14 mouse cellular contexts compared by ENCODE assay signal in genomic region chr12:80065049-80065448, GRCm38 (mm10). TPM values are rescaled to one million over a fixed set of nuclear protein-coding genes. Genes with fewer than 3 reads are reported as not detected.
DNase-seq lines count a peak whose midpoint lies in the region; ATAC-seq and TF ChIP-seq lines count a peak whose summit lies in the region.
"Had no signal": no experiment of that assay in that cellular context is flagged by ENCODE, and none has a peak within 500 bp of the region (broad histone marks: within the 10 kb centered on the region; RNA-seq: fewer than 3 reads in every experiment).

No protein-coding gene starts in this region.

- DNase-seq in heart, embryonic 10.5 days (ENCODE audit: low spot score): no peak
- DNase-seq in heart, postnatal 4 days: no peak
- peak; percentile 15 for DNase-seq in forebrain, embryonic 11.5 days (ENCODE audit: low spot score)
- DNase-seq in midbrain, postnatal 0 days (ENCODE audit: low spot score): no peak
- DNase-seq in left cerebral cortex, adult 11 months (ENCODE audit: low spot score): no peak
- no peak for DNase-seq in adrenal gland, postnatal 14 days
- DNase-seq: adrenal gland, postnatal 36 days; heart, adult 2 months; liver, embryonic 13.5 days; right cerebral cortex, postnatal 4 days had no signal

- 78% methylated on average over 8 of the region's 8 CpGs for WGBS in heart, embryonic 10.5 days
- 81% methylated on average over 8 of the region's 8 CpGs for WGBS in forebrain, embryonic 11.5 days
- WGBS in hindbrain, embryonic 16.5 days: 64% methylated on average over 8 of the region's 8 CpGs
- 72% methylated on average over 8 of the region's 8 CpGs for WGBS in midbrain, postnatal 0 days
- 62% methylated on average over 8 of the region's 8 CpGs for WGBS in intestine, embryonic 15.5 days

- H3K9me3 ChIP-seq in heart, embryonic 10.5 days: no peaks in the 10 kb centered on the region
- H3K9me3 ChIP-seq in forebrain, embryonic 11.5 days (ENCODE audit: control insufficient read depth, low read length): no peaks in the 10 kb centered on the region
- no peaks in the 10 kb centered on the region for H3K9me3 ChIP-seq in hindbrain, embryonic 16.5 days (ENCODE audit: control insufficient read depth, low read length)
- no peaks in the 10 kb centered on the region for H3K9me3 ChIP-seq in midbrain, postnatal 0 days (ENCODE audit: low read length)
- H3K9me3 ChIP-seq in intestine, embryonic 15.5 days: no peaks in the 10 kb centered on the region
- H3K9me3 ChIP-seq: embryonic facial prominence, embryonic 15.5 days; liver, embryonic 13.5 days; megakaryocyte, embryonic 14.5 days had no signal

- H3K36me3 ChIP-seq in heart, embryonic 10.5 days: no peaks in the 10 kb centered on the region
- H3K36me3 ChIP-seq in forebrain, embryonic 11.5 days (ENCODE audit: control insufficient read depth, insufficient read depth, low read length): no peaks in the 10 kb centered on the region
- no peaks in the 10 kb centered on the region for H3K36me3 ChIP-seq in hindbrain, embryonic 16.5 days (ENCODE audit: control insufficient read depth, insufficient read depth, low read length)
- no peaks in the 10 kb centered on the region for H3K36me3 ChIP-seq in midbrain, postnatal 0 days (ENCODE audit: insufficient read depth, low read length)
- no peaks in the 10 kb centered on the region for H3K36me3 ChIP-seq in intestine, embryonic 15.5 days
- H3K36me3 ChIP-seq: embryonic facial prominence, embryonic 15.5 days; liver, embryonic 13.5 days had no signal

- H3K4me1 ChIP-seq in heart, embryonic 10.5 days: peaks cover 54% of the 10 kb centered on the region
- H3K4me1 ChIP-seq in forebrain, embryonic 11.5 days (replicated peaks; ENCODE audit: control insufficient read depth, insufficient read depth, low read length): peaks cover 45% of the 10 kb centered on the region
- peaks cover 26% of the 10 kb centered on the region for H3K4me1 ChIP-seq in hindbrain, embryonic 16.5 days (ENCODE audit: control insufficient read depth, insufficient read depth, low read depth, low read length)
- H3K4me1 ChIP-seq in midbrain, postnatal 0 days (ENCODE audit: insufficient read depth, low read length): peaks cover 27% of the 10 kb centered on the region
- H3K4me1 ChIP-seq in intestine, embryonic 15.5 days (replicated peaks): peaks cover 28% of the 10 kb centered on the region

- no peak overlapping the region for H3K4me3 ChIP-seq in heart, embryonic 10.5 days
- H3K4me3 ChIP-seq in forebrain, embryonic 11.5 days (ENCODE audit: low read depth, low read length): no peak overlapping the region
- H3K4me3 ChIP-seq in hindbrain, embryonic 16.5 days (ENCODE audit: low read length): no peak overlapping the region
- H3K4me3 ChIP-seq in midbrain, postnatal 0 days (ENCODE audit: low read depth, low read length): no peak overlapping the region
- no peak overlapping the region for H3K4me3 ChIP-seq in intestine, embryonic 15.5 days (replicated peaks)
- H3K4me3 ChIP-seq: embryonic facial prominence, embryonic 15.5 days; heart, adult 2 months; liver, embryonic 13.5 days; megakaryocyte, embryonic 14.5 days had no signal

- no peak overlapping the region for H3K9ac ChIP-seq in forebrain, embryonic 11.5 days (ENCODE audit: low read length)
- H3K9ac ChIP-seq in hindbrain, embryonic 16.5 days (ENCODE audit: low read depth, low read length): no peak overlapping the region
- no peak overlapping the region for H3K9ac ChIP-seq in midbrain, postnatal 0 days (replicated peaks; ENCODE audit: low read length, poor library complexity, severe bottlenecking)
- H3K9ac ChIP-seq in intestine, embryonic 15.5 days: no peak overlapping the region
- H3K9ac ChIP-seq: embryonic facial prominence, embryonic 15.5 days; liver, embryonic 13.5 days had no signal

- 0 out of 2 replicates have a peak overlapping the region, but pooled peaks have one; percentile 44 for H3K27ac ChIP-seq in heart, embryonic 10.5 days
- H3K27ac ChIP-seq in forebrain, embryonic 11.5 days (ENCODE audit: low read depth, low read length): 0 out of 2 replicates have a peak overlapping the region, but pooled peaks have one; percentile 2
- H3K27ac ChIP-seq in hindbrain, embryonic 16.5 days (ENCODE audit: low read depth, low read length): peak overlapping the region; percentile 68
- H3K27ac ChIP-seq in midbrain, postnatal 0 days (ENCODE audit: low read depth, low read length): peak overlapping the region; percentile 38; the same call in 1 of the 2 replicates
- no peak overlapping the region for H3K27ac ChIP-seq in intestine, embryonic 15.5 days
- H3K27ac ChIP-seq: embryonic facial prominence, embryonic 15.5 days; heart, adult 2 months; liver, embryonic 13.5 days had no signal

- no peak overlapping the region for H3K4me2 ChIP-seq in forebrain, embryonic 11.5 days (ENCODE audit: low read depth, low read length, severe bottlenecking)
- no peak overlapping the region for H3K4me2 ChIP-seq in hindbrain, embryonic 16.5 days (ENCODE audit: low read length)
- H3K4me2 ChIP-seq in midbrain, postnatal 0 days (ENCODE audit: low read depth, low read length, poor library complexity, severe bottlenecking): no peak overlapping the region
- H3K4me2 ChIP-seq in intestine, embryonic 15.5 days (replicated peaks): no peak overlapping the region
- H3K4me2 ChIP-seq: embryonic facial prominence, embryonic 15.5 days; liver, embryonic 13.5 days had no signal

- TF ChIP-seq CTCF in midbrain, postnatal 0 days (IDR thresholded peaks at IDR 0.05): no peak

- peaks cover 6% of the 10 kb centered on the region; the same call in 1 of the 2 replicates for H3K27me3 ChIP-seq in heart, embryonic 10.5 days (ENCODE audit: insufficient read depth, poor library complexity, severe bottlenecking)
- no peaks in the 10 kb centered on the region for H3K27me3 ChIP-seq in forebrain, embryonic 11.5 days (ENCODE audit: control insufficient read depth, insufficient read depth, low read length)
- no peaks in the 10 kb centered on the region for H3K27me3 ChIP-seq in hindbrain, embryonic 16.5 days (replicated peaks; ENCODE audit: control insufficient read depth, insufficient read depth, low read length)
- H3K27me3 ChIP-seq in midbrain, postnatal 0 days (ENCODE audit: insufficient read depth, low read length): no peaks in the 10 kb centered on the region
- H3K27me3 ChIP-seq in intestine, embryonic 15.5 days (replicated peaks): no peaks in the 10 kb centered on the region
- H3K27me3 ChIP-seq: embryonic facial prominence, embryonic 15.5 days; liver, embryonic 13.5 days had no signal

- no peak for ATAC-seq in forebrain, embryonic 11.5 days (replicated peaks; ENCODE audit: low FRiP score)
- ATAC-seq in hindbrain, embryonic 16.5 days: no peak
- no peak for ATAC-seq in midbrain, postnatal 0 days (ENCODE audit: low FRiP score)
- ATAC-seq in intestine, embryonic 15.5 days: no peak

RNA-seq across cellular contexts. Expression of gene Zfp36l1, which starts 47.8 kb away (rescaled TPM):
- 90.2 and 114 TPM in 2 replicates for polyA plus RNA-seq in heart, embryonic 10.5 days (2016; fragmentation: Nextera tagmentation; extraction: Ambion mirVana)
- 100 to 1,000 TPM; 174 to 188 TPM for total RNA-seq in heart, postnatal 4 days (2021)
- polyA plus RNA-seq in forebrain, embryonic 11.5 days (2014; fragmentation: Nextera tagmentation; extraction: Ambion mirVana): 164 and 173 TPM in 2 replicates
- polyA plus RNA-seq in hindbrain, embryonic 16.5 days (2015; fragmentation: Nextera tagmentation; extraction: Ambion mirVana): 38.0 and 50.8 TPM in 2 replicates
- 32.7 and 47.4 TPM in 2 replicates for total RNA-seq in midbrain, postnatal 0 days (2014; rRNA removed)
- polyA plus RNA-seq in midbrain, postnatal 0 days (2015; fragmentation: Nextera tagmentation; extraction: Ambion mirVana): 46.3 and 48.5 TPM in 2 replicates
- 95.8 and 107 TPM in 2 replicates for polyA plus RNA-seq in intestine, embryonic 15.5 days (2015; fragmentation: Nextera tagmentation; extraction: Ambion mirVana)
- total RNA-seq in adrenal gland, postnatal 14 days (2021): 197 and 204 TPM in 2 replicates
